ENCODE assay signal across 14 mouse cellular contexts in the genomic region with DNA sequence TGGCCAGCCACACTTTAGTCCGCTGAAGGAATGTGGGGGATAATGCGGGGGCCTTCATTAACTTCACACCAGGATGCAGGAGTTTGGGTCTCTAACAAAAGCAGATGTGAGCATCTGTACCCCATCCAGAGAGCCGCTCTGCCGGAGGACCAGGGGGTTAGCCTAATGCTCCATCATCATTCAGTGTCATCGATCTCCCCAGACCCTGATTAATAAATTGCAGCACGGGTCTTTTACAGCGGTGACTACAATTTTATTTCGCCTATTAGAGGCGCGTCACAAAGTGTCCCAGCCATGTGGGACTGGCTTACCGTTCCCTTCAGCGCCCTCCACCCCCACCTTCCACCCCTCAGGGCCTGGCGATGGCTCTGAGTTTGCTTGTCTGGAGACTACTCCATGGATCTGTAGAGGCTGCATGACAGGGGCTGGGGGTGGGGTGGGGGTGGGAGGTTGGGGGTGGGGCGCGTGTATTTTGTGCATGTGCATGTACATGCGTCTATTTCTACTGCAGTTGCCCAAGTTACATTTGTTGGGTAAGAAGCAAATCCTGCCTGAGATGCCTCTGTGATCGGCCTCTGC.
DNase-seq lines count a peak whose midpoint lies in the region; ATAC-seq and TF ChIP-seq lines count a peak whose summit lies in the region.
"Had no signal": no experiment of that assay in that cellular context is flagged by ENCODE, and none has a peak within 500 bp of the region (broad histone marks: within the 10 kb centered on the region; RNA-seq: fewer than 3 reads in every experiment).

No protein-coding gene starts in this region.

- H3K4me1 ChIP-seq in kidney, embryonic 15.5 days = peaks cover 22% of the 10 kb centered on the region
- H3K4me1 ChIP-seq in embryonic facial prominence, embryonic 15.5 days = peaks cover 14% of the 10 kb centered on the region
- peaks cover 7% of the 10 kb centered on the region; the same call in 1 of the 2 replicates for H3K4me1 ChIP-seq in hindbrain, postnatal 0 days (ENCODE audit: insufficient read depth, low read length)

- H3K4me2 ChIP-seq in kidney, embryonic 15.5 days = peak overlapping the region; percentile 32
- no peak overlapping the region for H3K4me2 ChIP-seq in embryonic facial prominence, embryonic 15.5 days (replicated peaks)
- no peak overlapping the region for H3K4me2 ChIP-seq in hindbrain, postnatal 0 days (ENCODE audit: low read depth, low read length)
- H3K4me2 ChIP-seq: limb, embryonic 15.5 days had no signal

- H3K9me3 ChIP-seq in kidney, embryonic 15.5 days (replicated peaks) = no peaks in the 10 kb centered on the region
- no peaks in the 10 kb centered on the region for H3K9me3 ChIP-seq in embryonic facial prominence, embryonic 15.5 days (replicated peaks)
- no peaks in the 10 kb centered on the region for H3K9me3 ChIP-seq in hindbrain, postnatal 0 days (ENCODE audit: low read length)
- H3K9me3 ChIP-seq: limb, embryonic 15.5 days had no signal

- no peak for DNase-seq in kidney, adult 8-10 months
- no peak for DNase-seq in hindbrain, postnatal 0 days (ENCODE audit: low spot score)
- DNase-seq in neural tube, embryonic 10.5 days (ENCODE audit: extremely low spot score, low spot score) = peak; percentile 52
- DNase-seq in spleen, postnatal 10 days (ENCODE audit: low spot score in 2 of 2) = no peak
- DNase-seq in liver = no peak
- DNase-seq in Muller cell, postnatal 12 days (ENCODE audit: inconsistent ontology term) = no peak
- DNase-seq: cerebellum, adult 2 months; kidney, adult 11 months; layer of hippocampus, adult 9-11 months; spleen, adult 18-20 months had no signal

- no peak overlapping the region for H3K27ac ChIP-seq in kidney, embryonic 15.5 days
- no peak overlapping the region for H3K27ac ChIP-seq in embryonic facial prominence, embryonic 15.5 days (replicated peaks)
- H3K27ac ChIP-seq in hindbrain, postnatal 0 days = no peak overlapping the region
- H3K27ac ChIP-seq: limb, embryonic 15.5 days had no signal

- no peak for ATAC-seq in kidney, embryonic 15.5 days (replicated peaks; ENCODE audit: low FRiP score)
- 0 out of 2 replicates have a peak, but pooled peaks have one; percentile 29 for ATAC-seq in embryonic facial prominence, embryonic 15.5 days (ENCODE audit: insufficient number of reproducible peaks, low FRiP score, low TSS enrichment, low read depth)
- 0 out of 2 replicates have a peak, but pooled peaks have one; percentile 32 for ATAC-seq in hindbrain, postnatal 0 days

- WGBS in kidney, embryonic 15.5 days = 21% methylated on average over 17 of the region's 17 CpGs
- WGBS in embryonic facial prominence, embryonic 15.5 days = 27% methylated on average over 17 of the region's 17 CpGs
- 32% methylated on average over 17 of the region's 17 CpGs for WGBS in hindbrain, postnatal 0 days

- no peaks in the 10 kb centered on the region for H3K36me3 ChIP-seq in kidney, embryonic 15.5 days
- no peaks in the 10 kb centered on the region for H3K36me3 ChIP-seq in embryonic facial prominence, embryonic 15.5 days
- no peaks in the 10 kb centered on the region for H3K36me3 ChIP-seq in hindbrain, postnatal 0 days (ENCODE audit: insufficient read depth, low read length)
- H3K36me3 ChIP-seq: G1E; limb, embryonic 15.5 days had no signal

- TF ChIP-seq CTCF in hindbrain, postnatal 0 days (IDR thresholded peaks at IDR 0.05; ENCODE audit: low read depth) = no peak

- H3K27me3 ChIP-seq in kidney, embryonic 15.5 days = peaks cover 28% of the 10 kb centered on the region
- peaks cover 14% of the 10 kb centered on the region; the same call in 1 of the 2 replicates for H3K27me3 ChIP-seq in embryonic facial prominence, embryonic 15.5 days
- no peaks in the 10 kb centered on the region for H3K27me3 ChIP-seq in hindbrain, postnatal 0 days (ENCODE audit: insufficient read depth, low read length)

- no peak overlapping the region for H3K9ac ChIP-seq in kidney, embryonic 15.5 days
- H3K9ac ChIP-seq in embryonic facial prominence, embryonic 15.5 days = no peak overlapping the region
- H3K9ac ChIP-seq in hindbrain, postnatal 0 days (replicated peaks; ENCODE audit: low read length) = no peak overlapping the region
- H3K9ac ChIP-seq: limb, embryonic 15.5 days had no signal

- no peak overlapping the region for H3K4me3 ChIP-seq in kidney, embryonic 15.5 days (replicated peaks)
- no peak overlapping the region for H3K4me3 ChIP-seq in embryonic facial prominence, embryonic 15.5 days (replicated peaks)
- H3K4me3 ChIP-seq in hindbrain, postnatal 0 days (ENCODE audit: low read length) = no peak overlapping the region
- H3K4me3 ChIP-seq: limb, embryonic 15.5 days had no signal
